Mouse (Mus musculus) CH12.LX (cell line): ENCODE measurements around the gene Myo1g. TPM values are rescaled to one million over a fixed set of nuclear protein-coding genes. Genes with fewer than 3 reads are reported as not detected.

Source experiments
- DNase-seq: peaks from one replicate; pipeline ENCODE4 v3.0.0-alpha.2; 2013; ENCODE audit errors: extremely low read depth
- H3K27ac ChIP-seq: 2 replicates; pipeline ENCODE4 v1.5.1; 2012; ENCODE audit warnings: low read depth, mild to moderate bottlenecking, control low read depth, moderate library complexity; ENCODE audit not compliant: insufficient read depth
- H3K27me3 ChIP-seq: replicated peaks from 2 replicates; pipeline ENCODE3; 2012; ENCODE audit warnings: inconsistent platforms
- H3K36me3 ChIP-seq, 2 experiments: replicated peaks in 1 of 2; 2 replicates each; pipeline versions ENCODE3 to v1.6.1; 2012; ENCODE audit warnings: inconsistent platforms in 1 of 2, low read length in 1 of 2, mild to moderate bottlenecking in 1 of 2, mixed read lengths in 1 of 2, moderate library complexity in 1 of 2; ENCODE audit not compliant: control insufficient read depth in 1 of 2, insufficient read depth in 1 of 2
- H3K4me1 ChIP-seq, 2 experiments: 2 replicates each; pipeline ENCODE4 v1.6.1; 2012; ENCODE audit warnings: inconsistent platforms in 1 of 2, moderate library complexity in 1 of 2; ENCODE audit not compliant: insufficient read depth in 2 of 2, control insufficient read depth in 1 of 2
- H3K4me2 ChIP-seq: 2 replicates; pipeline ENCODE4 v1.6.1; 2012; ENCODE audit warnings: low read depth, mild to moderate bottlenecking, control low read depth; ENCODE audit not compliant: poor library complexity, insufficient read depth, severe bottlenecking
- H3K4me3 ChIP-seq, 3 experiments: fragments of 150-350 bp in 1 of 3; sonication (generic) in 1 of 3; replicated peaks in 1 of 3; 2 replicates each; pipeline versions ENCODE3 to v1.5.1; 2011 to 2012; ENCODE audit warnings: low read depth in 2 of 3, low read length in 2 of 3, mild to moderate bottlenecking in 2 of 3, moderate library complexity in 2 of 3, control low read depth in 1 of 3, improper control_type of control experiment in 1 of 3, inconsistent platforms in 1 of 3, mixed read lengths in 1 of 3; ENCODE audit not compliant: poor library complexity in 1 of 3
- H3K79me2 ChIP-seq: replicated peaks from 2 replicates; pipeline ENCODE4 v1.6.1; 2012; ENCODE audit warnings: mild to moderate bottlenecking, moderate library complexity; ENCODE audit not compliant: control insufficient read depth, poor library complexity, insufficient read depth, severe bottlenecking; ENCODE audit errors: extremely low read depth
- H3K9ac ChIP-seq: 2 replicates; pipeline ENCODE4 v1.6.1; 2012; ENCODE audit warnings: low read depth, mild to moderate bottlenecking, control low read depth, moderate library complexity; ENCODE audit not compliant: insufficient read depth
- H3K9me3 ChIP-seq: replicated peaks from 2 replicates; pipeline ENCODE3; 2012; ENCODE audit warnings: low read length, inconsistent platforms, mixed read lengths
- BHLHE40 ChIP-seq: IDR thresholded peaks from 2 replicates; pipeline ENCODE4 v1.6.1; 2011; ENCODE audit warnings: mild to moderate bottlenecking, low read depth, low read length, improper control_type of control experiment
- CHD1 ChIP-seq: IDR thresholded peaks from 2 replicates; pipeline ENCODE4 v1.6.1; 2012; ENCODE audit warnings: low read depth, low read length, improper control_type of control experiment, inconsistent platforms
- CHD2 ChIP-seq: IDR thresholded peaks from 2 replicates; pipeline ENCODE4 v1.6.1; 2011; ENCODE audit warnings: low read length, improper control_type of control experiment
- CTCF ChIP-seq, 2 experiments: IDR thresholded peaks in 1 of 2; conservative IDR thresholded peaks in 1 of 2; 2 replicates each; pipeline ENCODE4 v1.5.1; 2011 to 2012; ENCODE audit warnings: low read depth in 2 of 2, low read length in 2 of 2, improper control_type of control experiment in 1 of 2, inconsistent platforms in 1 of 2, mild to moderate bottlenecking in 1 of 2, moderate library complexity in 1 of 2
- EP300 ChIP-seq: IDR thresholded peaks from 2 replicates; pipeline ENCODE4 v1.6.1; 2011; ENCODE audit warnings: low read length, improper control_type of control experiment
- ETS1 ChIP-seq: conservative IDR thresholded peaks from 2 replicates; pipeline ENCODE4 v1.6.1; 2012; ENCODE audit warnings: low read depth, mild to moderate bottlenecking, inconsistent platforms, low read length, improper control_type of control experiment, moderate library complexity
- HCFC1 ChIP-seq: IDR thresholded peaks from 2 replicates; pipeline ENCODE4 v1.6.1; 2012; ENCODE audit warnings: low read depth, mild to moderate bottlenecking, inconsistent platforms, low read length, improper control_type of control experiment
- JUN ChIP-seq: IDR thresholded peaks from 2 replicates; pipeline ENCODE4 v1.6.1; 2011; ENCODE audit warnings: low read depth, mild to moderate bottlenecking, low read length, improper control_type of control experiment, moderate library complexity; ENCODE audit not compliant: insufficient read depth
- KAT2A ChIP-seq: IDR thresholded peaks from 2 replicates; pipeline ENCODE4 v1.6.1; 2012; ENCODE audit warnings: low read length, improper control_type of control experiment, inconsistent platforms; ENCODE audit not compliant: insufficient replicate concordance
- MAFK ChIP-seq: IDR thresholded peaks from 2 replicates; pipeline ENCODE4 v1.6.1; 2011; ENCODE audit warnings: low read length, improper control_type of control experiment; ENCODE audit not compliant: insufficient replicate concordance
- MAZ ChIP-seq: IDR thresholded peaks from 2 replicates; pipeline ENCODE4 v1.6.1; 2012; ENCODE audit warnings: low read depth, mild to moderate bottlenecking, inconsistent platforms, low read length, improper control_type of control experiment, moderate library complexity
- MEF2A ChIP-seq: IDR thresholded peaks from 2 replicates; pipeline ENCODE4 v1.6.1; 2014; ENCODE audit warnings: low read depth, mild to moderate bottlenecking, inconsistent platforms, low read length, improper control_type of control experiment, borderline replicate concordance
- MYC ChIP-seq: IDR thresholded peaks from 2 replicates; pipeline ENCODE4 v1.6.1; 2011; ENCODE audit warnings: low read depth, mild to moderate bottlenecking, improper control_type of control experiment, low read length
- NELFE ChIP-seq: IDR thresholded peaks from 2 replicates; pipeline ENCODE4 v1.6.1; 2011; ENCODE audit warnings: low read depth, low read length, improper control_type of control experiment
- NRF1 ChIP-seq: IDR thresholded peaks from 2 replicates; pipeline ENCODE4 v1.6.1; 2014; ENCODE audit warnings: low read depth, mild to moderate bottlenecking, inconsistent platforms, low read length, improper control_type of control experiment, moderate library complexity
- POLR2A ChIP-seq: IDR thresholded peaks from 2 replicates; pipeline ENCODE4 v1.6.1; 2011; ENCODE audit warnings: low read depth, mild to moderate bottlenecking, improper control_type of control experiment, low read length
- POLR2AphosphoS2 ChIP-seq: IDR thresholded peaks from 2 replicates; pipeline ENCODE4 v1.6.1; 2011; ENCODE audit warnings: low read depth, low read length, improper control_type of control experiment
- TBP ChIP-seq: conservative IDR thresholded peaks from 2 replicates; pipeline ENCODE4 v1.6.1; 2011; ENCODE audit warnings: low read depth, low read length, improper control_type of control experiment
- TCF12 ChIP-seq: IDR thresholded peaks from 2 replicates; pipeline ENCODE4 v1.6.1; 2014; ENCODE audit warnings: low read depth, mild to moderate bottlenecking, inconsistent platforms, low read length, improper control_type of control experiment
- ZMIZ1 ChIP-seq: IDR thresholded peaks from 2 replicates; pipeline ENCODE4 v1.6.1; 2012; ENCODE audit warnings: low read depth, mild to moderate bottlenecking, inconsistent platforms, low read length, improper control_type of control experiment
- dilution Hi-C: fragments of 300-500 bp; cut with MboI; formaldehyde crosslinking; loops from 2 replicates; pipeline ENCODE4 v1.14.3; 2020; ENCODE audit warnings: low sequenced_read_pairs; ENCODE audit not compliant: extremely low pct_unique_long_range_greater_than_20kb, extremely low pct_ligation_motif_present
- in situ Hi-C: fragments of 300-500 bp; cut with MboI; formaldehyde crosslinking; loops from 3 replicates; pipeline ENCODE4 v1.14.3; 2019; ENCODE audit warnings: low sequenced_read_pairs, low pct_ligation_motif_present, low pct_unique_long_range_greater_than_20kb, mixed read lengths
- polyA plus RNA-seq: library from polyadenylated mRNA; unstranded; fragments of >175 nt; gene quantifications from 2 replicates; pipeline ENCODE4 v1.2.1, GENCODE M21; 2012; ENCODE audit warnings: low read depth; ENCODE audit not compliant: insufficient read length
- total RNA-seq, 2 experiments: library from RNA; depleted of rRNA; stranded (reverse); fragments of 300-350 nt in 1 of 2; fragments of >200 nt in 1 of 2; gene quantifications; 2 replicates each; pipeline ENCODE4 v1.2.3; 2012 to 2014

Myo1g gene
- total and polyA plus RNA-seq, 3 experiments: 268 to 335 (median 284) TPM

DNA sequence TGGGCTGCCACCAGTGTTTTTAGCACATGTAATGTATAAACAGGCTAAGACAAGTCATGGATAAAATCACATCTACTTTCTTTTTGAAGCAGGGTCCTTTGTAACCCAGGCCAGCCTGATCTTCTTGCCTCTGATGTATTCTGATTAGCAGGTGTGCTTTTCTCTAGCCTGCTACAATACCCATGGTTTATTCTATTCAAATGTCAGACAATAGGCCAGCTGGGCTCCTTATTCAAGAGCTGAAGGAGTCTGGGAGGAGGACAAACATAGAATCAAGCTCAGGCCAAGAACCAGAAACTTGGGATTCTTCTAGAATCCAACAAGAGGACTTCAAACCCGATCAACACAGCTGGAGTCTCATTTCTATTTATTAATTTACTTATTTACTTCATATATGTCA lies 4.5 kb upstream of the Myo1g start:
- dilution Hi-C loops: no loop called here
- in situ Hi-C loops: no loop called here
- H3K36me3 ChIP-seq: peaks cover 25 to 34% of the 10 kb centered on the region in 2 experiments
- H3K27me3 ChIP-seq: no peaks in the 10 kb centered on the region
- peak overlapping the region in 1 of 3 experiments; percentile 7 for H3K4me3 ChIP-seq
- H3K9ac ChIP-seq: peak overlapping the region; percentile 81
- peaks cover 30% of the 10 kb centered on the region for H3K79me2 ChIP-seq
- H3K4me2 ChIP-seq: peak overlapping the region; percentile 82
- H3K9me3 ChIP-seq: peaks cover 2% of the 10 kb centered on the region
- no peak for TF ChIP-seq NRF1
- TF ChIP-seq MAZ: no peak
- no peak for TF ChIP-seq ZMIZ1
- 0 out of 2 replicates have a peak, but pooled peaks have one; percentile 23 for TF ChIP-seq NELFE
- H3K4me1 ChIP-seq: peaks cover 21 to 57% of the 10 kb centered on the region in 2 experiments
- peak overlapping the region; percentile 53 for H3K27ac ChIP-seq
- DNase-seq: no peak

GRCm38 (mm10) chr11:6524880-6525238 lies 4.1 kb upstream of the Myo1g start:
- Histone ChIP-seq H3K4me2 (peak overlapping the region; percentile 82; the same call in 1 of the 2 replicates), H3K4me1 (peaks cover 21 to 55% of the 10 kb centered on the region in 2 experiments), H3K4me3 (no peak overlapping the region), H3K36me3 (peaks cover 25 to 34% of the 10 kb centered on the region in 2 experiments), H3K27ac (peak overlapping the region; percentile 53), H3K79me2 (peaks cover 34% of the 10 kb centered on the region), H3K27me3 (no peaks in the 10 kb centered on the region), H3K9ac (no peak overlapping the region), H3K9me3 (peaks cover 2% of the 10 kb centered on the region)
- in situ Hi-C loops (no loop called here), dilution Hi-C loops (no loop called here)
- TF ChIP-seq ETS1 (no peak), MEF2A (no peak), MYC (0 out of 2 replicates have a peak, but pooled peaks have one; percentile 3), POLR2A (peak; percentile 77), BHLHE40 (peak; percentile 5; the same call in 1 of the 2 replicates), CHD1 (no peak), KAT2A (0 out of 2 replicates have a peak, but pooled peaks have one; percentile 0), POLR2AphosphoS2 (peak; percentile 59), HCFC1 (no peak), TCF12 (no peak), CHD2 (no peak), ZMIZ1 (peak; percentile 3; the same call in 1 of the 2 replicates), CTCF (conservative IDR thresholded peaks at IDR 0.05 in 1 of 2, IDR thresholded peaks at IDR 0.05 in 1 of 2; ENCODE audit: low read depth in 2 of 2, low read length in 2 of 2) (no peak), EP300 (no peak), MAFK (no peak), NRF1 (no peak), JUN (no peak), NELFE (no peak; the same call in 1 of the 2 replicates), TBP (no peak)
- no peak for DNase-seq
